Mouse (Mus musculus) urinary bladder, postnatal 14 days (tissue): Measurements from ENCODE around the gene Zp3.

Source experiments
- DNase-seq: peaks from one replicate; pipeline ENCODE4 v3.0.0; 2021; ENCODE audit warnings: low spot score

Gene Zp3

DNA sequence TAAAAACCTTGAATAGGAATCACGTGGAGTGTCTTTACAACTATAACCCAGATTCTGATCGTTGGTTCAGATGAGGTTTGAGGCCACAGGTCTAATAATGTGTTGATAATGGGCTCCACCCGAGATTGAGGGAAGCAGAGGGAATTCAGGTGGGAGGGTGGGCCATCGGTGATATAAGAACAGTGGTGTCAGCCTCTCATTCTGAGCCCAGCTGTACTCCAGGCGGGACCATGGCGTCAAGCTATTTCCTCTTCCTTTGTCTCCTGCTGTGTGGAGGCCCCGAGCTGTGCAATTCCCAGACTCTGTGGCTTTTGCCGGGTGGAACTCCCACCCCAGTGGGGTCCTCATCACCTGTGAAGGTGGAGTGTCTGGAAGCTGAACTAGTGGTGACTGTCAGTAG is at the start of gene Zp3:
Zp3 (plus strand) TSS at position 196 of the 400 bp plus-strand sequence.
- DNase-seq = no peak

DNA sequence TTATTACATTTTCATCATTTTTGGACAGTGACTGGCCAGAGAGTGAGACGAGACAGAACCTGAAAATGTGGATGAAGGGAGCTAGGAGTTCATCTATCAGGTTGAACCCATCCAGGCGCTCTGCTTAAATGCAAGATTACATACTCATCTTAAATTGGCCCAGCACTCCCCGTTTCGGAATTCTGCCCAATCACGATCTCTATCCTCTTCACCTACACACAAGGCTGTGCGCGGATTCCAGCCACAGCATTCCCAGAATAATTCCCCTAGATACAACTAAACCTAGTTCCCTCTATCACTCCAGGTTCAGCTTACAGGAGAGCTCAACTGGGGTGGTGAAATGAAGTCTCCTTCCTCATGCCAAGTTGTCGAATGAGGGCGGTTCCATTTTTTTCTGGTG is 48.4 kb upstream of the Zp3 start:
- DNase-seq = no peak

DNA sequence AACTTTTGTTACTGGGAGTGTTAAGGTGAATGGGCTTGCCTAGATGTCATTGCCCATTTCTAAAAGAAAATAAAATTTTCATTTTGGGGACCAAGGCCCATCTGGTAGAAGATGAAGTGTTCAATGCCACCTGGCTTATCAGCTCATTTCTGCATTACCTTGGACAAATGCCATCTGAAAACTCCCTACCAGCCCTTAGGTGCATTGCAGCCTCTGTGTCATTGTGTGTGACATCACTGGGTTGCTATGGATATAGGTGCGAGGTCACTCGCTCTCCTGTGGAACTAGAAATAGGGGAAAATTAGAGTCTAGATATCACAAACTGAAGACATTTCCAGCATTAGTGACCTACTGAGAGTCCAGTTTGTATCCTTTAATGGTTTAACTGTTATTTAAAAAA is 47.5 kb upstream of the Zp3 start:
- DNase-seq = no peak

DNA sequence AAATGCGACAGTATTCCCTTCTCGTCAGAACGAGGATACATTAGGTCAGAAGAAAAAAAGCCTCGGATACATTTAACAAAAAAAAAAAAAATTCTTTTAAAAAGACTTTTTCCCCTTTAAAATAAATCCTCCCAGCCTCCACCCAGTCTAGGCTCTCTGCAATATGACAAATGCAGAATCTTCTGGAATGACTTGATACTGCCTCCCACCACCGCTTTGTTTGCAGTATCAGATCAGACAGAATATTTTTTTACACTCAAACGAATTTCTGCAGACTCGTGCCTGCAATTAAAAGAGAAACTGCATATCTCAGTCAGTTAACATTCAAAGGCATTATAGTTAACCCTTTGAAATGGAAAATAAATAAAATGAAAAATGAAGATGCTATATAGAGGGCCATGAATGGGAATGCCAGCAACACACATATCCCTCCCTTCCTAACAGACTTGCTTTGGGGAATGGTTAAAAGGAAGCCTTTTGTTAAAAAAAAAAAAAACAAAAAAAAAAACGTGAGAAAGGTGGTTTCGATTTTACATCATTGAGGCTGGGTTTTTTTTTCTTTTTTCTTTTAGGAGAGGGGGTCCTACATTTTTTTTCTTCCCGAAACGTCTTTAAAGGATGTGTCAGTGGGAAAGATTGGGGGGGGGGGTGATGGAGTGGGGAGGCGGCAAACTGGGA is 46.5 kb upstream of the Zp3 start:
- DNase-seq = no peak

DNA sequence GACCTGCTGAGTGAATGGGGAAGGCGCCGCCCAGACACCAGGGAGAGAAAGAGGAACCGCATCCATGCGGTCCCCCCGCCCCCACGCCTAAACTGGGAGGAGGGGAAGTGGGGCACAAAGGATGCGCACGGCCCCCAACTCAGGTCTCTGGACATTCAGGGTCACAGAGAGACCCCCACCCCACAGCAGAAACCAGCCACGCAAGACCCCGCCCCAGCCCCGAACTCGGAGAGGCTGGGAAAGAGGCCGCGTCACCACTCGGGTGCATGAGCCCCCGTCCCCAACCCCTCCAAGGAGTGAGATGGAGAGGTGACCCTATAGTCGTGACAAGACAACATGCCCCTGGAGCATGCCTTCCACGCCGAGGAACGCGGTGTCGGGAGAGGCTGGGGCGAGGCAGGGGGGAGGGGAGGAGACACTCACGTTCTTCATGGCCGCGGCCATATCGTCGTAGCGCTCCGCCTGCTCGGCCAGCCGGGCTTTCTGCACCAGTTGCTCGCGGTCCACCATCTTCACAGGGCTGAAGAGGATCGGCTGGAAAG is 45.9 kb upstream of the Zp3 start:
- DNase-seq = peak; percentile 75

DNA sequence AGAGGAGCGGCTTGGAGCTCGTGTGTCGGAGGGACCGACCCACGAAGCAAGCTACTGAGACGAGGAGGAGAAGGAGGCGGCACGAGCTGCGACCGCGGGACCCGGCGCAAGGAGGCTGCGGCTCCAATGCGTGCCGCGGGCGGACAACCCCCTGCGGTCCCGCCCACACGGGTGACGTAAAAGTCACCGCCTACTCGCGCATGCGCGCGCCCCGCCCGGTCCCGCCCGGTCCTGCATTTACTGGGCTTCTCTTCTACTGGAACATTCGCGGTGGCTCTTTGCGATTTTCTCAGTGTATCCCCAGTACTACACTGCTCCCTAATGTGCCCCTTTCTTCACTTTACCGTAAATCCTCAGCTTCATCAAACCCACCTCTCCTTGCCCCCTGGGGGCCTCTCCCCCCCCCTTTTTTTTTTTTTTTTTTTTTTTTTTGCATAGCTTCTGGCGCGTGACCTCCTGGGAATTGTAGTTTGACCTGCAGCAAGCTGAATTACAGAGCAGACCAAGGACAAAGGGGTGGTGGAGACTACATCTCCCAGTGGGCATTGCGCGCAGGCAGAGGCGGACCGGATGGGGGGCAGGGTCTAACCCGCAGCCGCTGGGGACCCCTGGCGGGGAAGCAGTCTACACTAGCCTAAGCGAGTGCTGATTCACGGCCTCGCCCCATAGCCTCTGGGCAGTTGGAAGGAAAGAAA is 45.3 kb upstream of the Zp3 start, which contains the start of gene Ywhag:
Ywhag (minus strand) TSS at position 136 of the 695 bp plus-strand sequence.
- peak; percentile 96 for DNase-seq

DNA sequence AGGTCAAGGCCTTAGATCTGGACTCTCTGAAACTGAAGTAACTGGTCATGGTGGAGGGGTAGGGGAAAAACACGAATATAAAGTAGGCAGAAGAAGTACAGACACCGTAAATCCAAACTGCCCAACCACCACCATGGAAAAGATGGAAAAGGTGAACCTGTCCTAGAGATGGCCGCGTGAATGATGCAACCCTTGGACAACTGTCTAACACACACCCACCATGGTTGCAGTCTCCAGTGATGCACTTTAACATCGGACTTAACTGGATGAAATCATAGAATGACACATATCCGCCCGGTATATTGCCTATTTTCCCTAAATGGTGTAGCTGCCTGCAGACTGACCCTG is 44.7 kb upstream of the Zp3 start:
- no peak for DNase-seq

DNA sequence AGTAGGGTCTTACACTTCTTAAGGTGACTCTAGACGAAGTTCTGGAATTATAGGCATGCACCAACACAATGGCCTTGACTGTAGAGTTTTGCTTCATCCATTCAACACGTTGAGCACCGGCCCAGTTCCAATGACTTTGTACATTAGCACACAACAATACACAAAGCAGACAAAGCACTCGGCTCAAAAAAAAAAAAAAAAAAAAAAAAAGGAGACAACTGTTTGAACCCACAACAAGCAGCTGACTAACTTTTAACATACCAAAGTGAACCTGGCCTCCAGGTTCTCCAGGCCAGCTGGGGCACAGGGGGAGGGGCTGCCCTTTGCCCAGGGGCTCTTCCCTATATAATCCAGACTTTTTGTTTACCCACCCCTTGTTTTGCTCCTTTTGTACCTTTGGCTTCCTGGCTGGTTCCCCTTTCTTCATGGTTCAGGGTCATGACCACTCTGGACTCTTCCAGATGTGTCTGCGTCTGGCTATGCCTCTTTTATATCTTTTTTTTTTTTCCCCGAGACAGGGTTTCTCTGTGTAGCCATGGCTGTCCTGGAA is 44.2 kb upstream of the Zp3 start:
- no peak for DNase-seq

DNA sequence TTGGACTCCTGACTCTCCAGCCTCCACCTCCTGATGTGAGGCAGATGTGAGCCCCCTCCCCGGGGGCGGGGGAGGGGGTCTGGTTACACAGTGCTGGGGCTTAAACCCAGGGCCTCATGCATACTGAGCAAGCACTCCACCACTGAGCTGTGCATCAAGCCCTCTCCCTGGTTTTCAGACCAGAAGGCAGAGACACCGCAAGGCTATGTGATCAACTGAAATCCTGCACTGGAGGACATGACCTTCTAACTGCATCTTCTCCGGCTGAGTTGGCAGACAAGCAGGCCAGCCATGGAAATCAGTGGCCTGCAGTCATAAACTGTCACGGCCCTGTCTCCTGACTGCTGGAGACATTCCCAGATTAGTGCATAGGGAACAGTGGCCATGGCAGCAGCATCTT is 39.3 kb upstream of the Zp3 start:
- no peak for DNase-seq

DNA sequence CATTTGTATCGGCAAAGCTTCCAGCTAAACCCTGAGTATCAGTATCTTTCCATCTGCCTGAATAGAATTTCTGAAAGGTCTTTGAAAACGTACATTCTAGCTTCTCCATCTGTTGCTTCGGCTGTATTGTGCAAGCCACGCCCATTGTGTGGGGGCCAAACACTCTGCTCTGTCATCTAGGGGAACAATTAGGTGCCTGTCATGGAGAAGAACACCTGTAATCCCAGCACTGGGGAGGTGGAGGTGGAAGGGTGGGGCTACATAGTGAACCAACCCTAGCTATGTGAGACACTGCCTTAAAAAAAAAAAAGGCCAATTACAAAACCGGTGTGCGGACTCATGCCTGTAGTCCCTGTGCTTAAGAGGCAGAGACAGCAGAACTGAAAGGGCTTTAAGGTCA is 37.2 kb upstream of the Zp3 start:
- DNase-seq = no peak

DNA sequence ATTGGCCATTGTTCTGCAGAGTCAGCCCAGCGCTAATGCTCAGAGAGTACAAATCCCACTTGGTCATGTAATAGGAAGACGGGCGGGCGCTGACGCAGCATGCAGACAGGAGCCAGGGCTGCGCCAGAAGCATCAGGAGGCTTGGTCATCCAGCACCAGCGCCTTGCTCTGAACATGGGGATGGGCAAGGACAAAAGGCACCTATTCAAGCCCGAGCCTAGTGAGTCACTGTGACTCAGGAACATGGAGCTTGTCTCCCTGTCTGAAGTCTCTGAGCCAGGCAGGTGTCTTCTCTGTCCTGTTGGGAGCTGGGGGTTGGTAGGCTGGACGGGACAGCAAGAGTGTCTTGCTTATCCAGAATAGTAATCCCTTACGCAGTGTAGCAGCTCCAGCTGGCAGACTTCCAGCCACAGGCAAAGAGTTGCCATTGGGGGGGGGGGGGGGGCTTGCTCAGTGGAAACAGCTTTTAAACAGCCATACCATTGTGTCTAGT is 33.9 kb upstream of the Zp3 start:
- DNase-seq = peak; percentile 13

DNA sequence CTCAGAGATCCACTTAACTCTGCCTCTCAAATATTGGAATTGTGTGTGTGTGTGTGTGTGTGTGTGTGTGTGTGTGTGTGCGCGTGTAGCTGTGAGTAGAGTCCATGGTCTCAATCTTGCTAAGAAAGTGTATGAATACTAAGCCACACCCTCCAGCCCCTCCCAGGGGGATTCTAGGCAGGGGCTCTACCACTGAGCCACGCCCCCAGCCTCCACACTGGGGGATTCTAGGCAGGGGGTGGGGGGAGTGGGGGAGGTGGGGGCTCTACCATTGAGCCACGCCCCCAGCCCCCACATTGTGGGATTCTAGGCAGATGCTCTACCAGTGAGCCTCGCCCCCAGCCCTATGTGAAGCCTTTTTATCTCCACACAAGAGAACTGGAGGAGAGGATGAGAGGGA is 33.3 kb upstream of the Zp3 start:
- no peak for DNase-seq

DNA sequence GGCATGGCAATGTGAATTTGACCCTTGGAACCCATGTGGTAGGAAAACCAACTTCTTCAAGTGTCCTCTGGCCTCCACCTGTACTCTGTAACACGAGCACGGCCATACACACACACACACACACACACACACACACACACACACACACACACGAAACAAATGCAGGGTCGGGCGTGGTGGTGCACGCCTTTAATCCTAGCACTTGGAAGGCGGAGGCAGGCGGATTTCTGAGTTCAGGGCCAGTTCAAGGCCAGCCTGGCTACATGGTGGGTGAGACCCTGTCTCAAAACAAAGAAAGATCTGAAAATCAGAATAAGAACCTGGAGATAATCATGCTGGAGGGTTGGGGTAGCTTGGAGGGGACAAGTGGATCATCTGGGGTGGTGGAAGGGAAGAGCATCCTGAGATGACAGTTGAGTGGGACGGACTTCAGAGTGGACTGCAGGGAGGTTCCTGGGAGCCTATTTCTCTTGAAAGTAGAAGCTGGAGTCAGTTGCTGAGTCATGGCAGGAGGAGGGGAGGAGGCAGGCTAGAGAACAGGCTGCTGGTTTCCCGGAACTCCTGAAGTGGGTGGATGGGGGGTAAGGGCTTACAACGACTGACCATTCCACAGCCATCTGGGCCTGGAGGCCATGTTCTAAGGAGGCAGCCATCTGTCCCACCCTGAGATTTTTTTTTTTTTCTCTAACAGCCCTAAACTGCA is 29.0 kb upstream of the Zp3 start:
- DNase-seq = peak; percentile 22

DNA sequence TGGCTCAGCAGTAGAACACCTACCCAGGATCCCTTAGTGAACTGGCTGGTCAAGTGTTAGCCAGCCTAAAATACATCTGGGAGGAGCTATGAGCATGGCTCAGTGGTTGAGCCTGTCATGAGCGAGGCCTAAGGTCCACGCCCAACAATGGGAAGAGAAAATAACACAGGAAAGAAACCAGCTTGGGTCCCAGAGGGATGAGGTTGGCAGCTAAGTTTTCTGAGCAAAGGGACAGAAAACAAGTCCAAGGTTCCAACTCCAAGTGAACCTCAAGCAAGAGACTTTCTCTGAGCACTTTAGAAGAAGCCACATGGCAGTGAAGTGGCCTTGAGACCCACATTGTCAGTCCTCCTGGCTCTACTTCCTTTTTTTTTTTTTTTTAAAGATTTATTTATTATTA is 28.2 kb upstream of the Zp3 start:
- no peak for DNase-seq

DNA sequence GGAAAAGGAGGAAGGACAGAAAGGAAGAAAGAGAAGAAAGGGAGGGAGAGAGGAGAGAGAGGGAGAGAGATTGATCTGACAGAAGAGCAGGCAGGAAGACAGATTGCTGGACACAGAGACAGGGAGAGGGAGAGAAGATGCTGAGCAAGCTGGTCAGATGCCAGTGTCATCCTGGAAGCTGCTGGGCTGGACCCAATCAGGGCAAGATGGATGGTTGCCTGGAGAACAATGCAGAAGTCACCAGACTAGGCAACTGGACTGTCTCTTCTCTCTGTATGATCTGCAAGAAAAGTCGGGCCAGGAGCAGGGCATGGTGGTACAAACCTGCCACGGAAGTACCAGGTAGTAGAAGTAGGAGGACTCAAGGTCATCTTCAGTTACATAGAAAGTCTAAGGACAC is 27.1 kb upstream of the Zp3 start:
- DNase-seq = no peak

DNA sequence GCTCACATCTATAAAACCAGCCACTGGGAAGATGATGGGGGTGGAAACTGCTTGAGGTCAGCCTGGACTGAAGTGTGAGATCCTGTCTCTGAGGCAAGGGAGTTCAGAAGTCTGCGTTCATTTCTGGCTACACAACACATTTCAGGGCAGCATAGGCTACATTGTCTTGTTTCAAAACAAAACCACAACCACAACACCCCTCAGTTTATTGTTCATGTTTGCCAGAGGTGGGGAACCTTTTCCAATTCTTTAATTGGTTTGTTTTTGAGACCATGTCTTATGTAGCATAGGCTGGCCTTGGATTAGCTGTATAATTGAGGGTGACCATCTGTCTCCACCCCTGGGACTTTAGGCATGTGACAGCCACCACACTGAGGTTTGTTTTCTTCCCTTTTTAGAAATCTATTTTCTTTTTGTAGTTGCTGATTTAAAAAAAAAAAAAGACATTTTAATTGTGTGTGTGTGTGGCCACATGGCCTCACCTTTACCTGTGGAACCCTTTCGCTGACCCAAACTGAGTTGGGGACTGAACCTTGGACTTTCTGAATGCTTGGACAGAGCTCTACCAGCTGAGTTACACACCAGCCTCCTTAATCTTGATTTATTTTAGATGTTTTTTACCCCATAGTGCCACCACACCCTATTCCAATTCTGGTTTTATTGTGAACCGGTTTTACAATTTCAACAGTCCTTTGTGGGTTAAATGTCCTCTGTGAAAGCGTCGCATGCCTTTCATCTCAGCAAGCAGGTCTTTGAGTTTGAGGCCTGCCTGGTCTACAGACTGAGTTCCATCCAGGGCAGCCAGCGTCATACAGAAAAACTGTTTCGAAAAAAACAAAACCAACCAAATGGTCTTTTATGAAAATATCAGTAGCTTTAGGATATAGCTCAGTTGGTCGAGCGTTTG is 23.3 kb upstream of the Zp3 start:
- DNase-seq = no peak

DNA sequence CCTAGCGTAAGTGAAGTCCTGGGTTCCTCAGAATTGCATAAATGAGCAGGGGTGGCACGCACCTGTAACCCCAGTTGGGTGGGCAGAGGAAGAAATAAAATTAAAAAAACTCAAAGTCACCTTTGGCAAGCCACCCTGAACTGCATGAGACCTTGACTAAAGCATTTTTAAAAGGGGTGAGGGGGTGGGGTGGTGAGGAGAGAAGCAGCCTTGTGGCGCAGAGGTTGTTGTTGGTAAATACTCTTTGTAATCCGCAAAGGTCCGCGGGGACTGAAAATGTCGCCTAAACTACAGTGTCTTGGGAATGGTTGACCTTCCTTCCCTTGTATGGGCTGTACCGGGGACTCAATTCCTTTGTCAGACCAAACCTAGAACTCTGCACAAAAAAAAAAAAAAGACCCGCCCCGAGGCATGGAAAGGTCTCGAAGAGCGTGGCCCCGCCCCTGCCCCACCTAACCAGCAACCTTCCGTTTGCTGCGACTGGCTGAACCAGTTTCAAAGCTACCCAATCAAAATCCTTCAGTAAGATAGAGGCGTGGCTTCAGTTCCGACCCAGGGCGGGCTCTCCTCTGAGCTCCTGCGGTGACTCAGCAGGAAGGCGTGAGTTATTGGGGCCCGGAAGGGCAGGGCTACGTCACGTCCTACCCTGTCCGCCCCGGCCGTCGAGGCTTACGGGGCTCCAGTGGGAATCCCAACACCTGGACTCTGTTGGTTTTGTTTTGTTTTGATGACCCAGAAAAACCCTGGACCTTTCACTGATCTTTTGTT is 22.5 kb upstream of the Zp3 start:
- peak; percentile 96 for DNase-seq

DNA sequence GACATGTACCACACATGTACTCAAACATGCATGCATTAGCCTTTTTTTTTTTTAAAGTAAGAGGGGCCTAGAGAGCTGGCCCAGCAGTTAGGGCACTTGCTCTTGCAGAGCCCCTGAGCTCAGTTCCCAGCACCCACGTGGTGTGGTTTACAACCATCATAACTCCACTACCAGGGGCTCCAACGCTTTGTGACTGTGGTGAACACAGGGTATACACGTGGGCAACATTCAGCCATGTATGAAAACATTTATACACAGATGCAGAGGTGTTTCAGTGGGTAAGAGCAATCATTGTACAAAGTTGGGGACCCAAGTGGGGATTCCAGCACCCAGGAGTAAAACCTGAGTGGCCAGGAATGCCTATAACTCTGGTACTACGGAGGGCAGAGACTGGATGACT is 21.5 kb upstream of the Zp3 start:
- DNase-seq = no peak

DNA sequence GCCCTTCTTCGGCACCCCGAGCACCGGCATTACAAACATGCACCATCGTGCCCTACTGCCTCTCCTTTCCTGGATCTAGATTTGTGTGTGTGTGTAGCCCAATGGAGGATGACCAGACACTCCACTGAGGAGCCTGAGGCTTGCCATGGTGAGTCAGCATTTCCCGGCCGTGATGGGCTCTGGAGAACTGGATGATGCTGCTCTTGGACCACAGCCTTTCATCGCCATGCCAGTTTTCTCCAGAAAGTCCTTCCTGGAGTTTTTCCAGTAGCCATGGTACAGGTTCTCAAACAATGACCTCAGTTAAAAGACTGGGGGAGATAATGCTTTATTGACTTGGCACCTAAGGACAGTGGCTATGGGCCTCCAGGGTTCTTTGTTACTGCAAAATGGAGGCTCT is 20.0 kb upstream of the Zp3 start:
- DNase-seq = peak; percentile 14

DNA sequence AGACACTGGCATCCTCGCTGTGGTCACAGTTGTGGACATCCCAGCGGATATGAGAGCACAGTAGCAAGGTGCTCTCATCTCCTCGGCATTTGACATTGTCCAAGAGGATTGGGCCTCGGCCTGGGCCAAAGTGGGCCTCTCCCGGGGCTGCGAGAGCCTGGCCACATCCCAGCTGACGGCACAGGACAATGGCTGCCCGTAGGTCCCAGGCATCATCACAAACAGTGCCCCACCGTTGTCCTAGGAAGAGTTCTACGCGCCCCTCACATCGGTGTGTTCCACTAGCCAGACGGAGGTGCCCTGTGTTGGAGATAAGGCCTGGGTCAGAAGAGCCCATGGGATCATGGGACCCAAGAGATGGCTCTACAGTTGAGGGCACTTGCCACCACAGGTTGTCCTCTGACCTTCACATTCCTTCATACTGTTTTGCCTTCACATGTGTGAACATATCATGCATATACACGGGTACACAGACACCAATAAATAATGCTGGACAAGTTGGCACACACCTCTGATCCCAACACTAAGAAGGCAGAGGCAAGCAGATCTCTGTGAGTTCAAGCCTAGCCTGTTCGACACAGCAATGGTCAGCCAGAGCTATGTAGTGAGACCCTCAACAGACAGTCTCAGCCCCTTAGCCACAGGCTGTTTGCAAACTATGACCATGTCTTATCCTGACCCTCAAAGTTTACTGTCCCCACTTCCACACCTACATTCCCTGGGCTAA is 18.8 kb upstream of the Zp3 start:
- no peak for DNase-seq
